Mouse (Mus musculus): ENCODE measurements around the gene Zfp979. TPM values are rescaled to one million over a fixed set of nuclear protein-coding genes. Genes with fewer than 3 reads are reported as not detected.

Gene Zfp979
- total RNA-seq, 2 experiments from 2014 or later, result 0.23 to 0.34 TPM

Other genes starting within 250 kb of the Zfp979 start
- gene Zfp982, start 150.1 kb downstream of the Zfp979 start, total RNA-seq (2021), result 1 to 10 TPM; 3.8 to 4.3 TPM
- under 1 TPM; 0.46 to 0.66 TPM for gene Gm16503, start 102.3 kb downstream of the Zfp979 start, total RNA-seq (2021)
- gene Zfp985, start 89.2 kb downstream of the Zfp979 start, total RNA-seq (2021), result not detected
- not detected for gene Zfp534, start 60.0 kb upstream of the Zfp979 start, total RNA-seq (2021)
- gene Zfp984, start 167.3 kb upstream of the Zfp979 start, total RNA-seq (2021), result 1 to 10 TPM; 2.0 to 2.2 TPM
- 10 to 100 TPM; 20.5 to 24.0 TPM for gene Zfp933, start 205.9 kb upstream of the Zfp979 start, total RNA-seq (2021)
- gene Miip, start 226.3 kb upstream of the Zfp979 start, total RNA-seq (2021), result 10 to 100 TPM; 16.2 to 18.3 TPM
- gene Fv1, start 226.5 kb upstream of the Zfp979 start, total RNA-seq (2021), result 1 to 10 TPM; 8.9 to 9.5 TPM

All from left cerebral cortex, postnatal 25 days (tissue).